Mouse (Mus musculus): Measurements from ENCODE around the gene Polr1c.

DNA sequence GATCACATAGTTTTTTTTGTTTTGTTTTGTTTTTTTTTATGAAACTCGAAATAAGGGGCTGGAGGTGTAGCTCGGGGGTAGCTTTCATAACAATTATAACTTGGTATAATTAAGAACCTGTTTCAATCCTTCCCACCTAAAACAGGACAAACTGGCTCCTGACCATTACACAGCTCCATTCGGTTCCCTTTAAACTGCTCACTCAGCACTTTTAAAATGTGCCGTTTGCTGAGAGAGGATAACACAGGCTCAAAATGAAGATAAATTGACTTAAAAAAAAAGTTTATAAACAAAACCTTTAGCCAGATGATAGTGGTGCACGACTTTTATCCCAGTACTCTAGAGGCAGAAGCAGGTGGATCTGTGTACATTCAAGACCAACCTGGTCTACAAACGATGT, 37.6 kb upstream of the Polr1c start:
- no peak for TF ChIP-seq TAL1 (IDR thresholded peaks at IDR 0.05; ENCODE audit: low read length)
- TF ChIP-seq GATA1 (IDR thresholded peaks at IDR 0.05; ENCODE audit: low read length) = no peak

Measured in erythroblast, embryonic 14.5 days (primary cell).